ENCODE assay signal across 12 mouse cellular contexts in genomic region chr7:74363440-74363839, GRCm38 (mm10).
A peak's percentile ranks its signal among the peaks of the same experiment; 100 is the strongest.
DNase-seq lines count a peak whose midpoint lies in the region; ATAC-seq and TF ChIP-seq lines count a peak whose summit lies in the region.
"Had no signal": no experiment of that assay in that cellular context is flagged by ENCODE, and none has a peak within 500 bp of the region (broad histone marks: within the 10 kb centered on the region; RNA-seq: fewer than 3 reads in every experiment).

No protein-coding gene starts in this region.

- peaks cover 49% of the 10 kb centered on the region for H3K4me1 ChIP-seq in hindbrain, embryonic 10.5 days (replicated peaks)
- no peaks in the 10 kb centered on the region for H3K4me1 ChIP-seq in hindbrain, embryonic 16.5 days (ENCODE audit: control insufficient read depth, insufficient read depth, low read depth, low read length)
- H3K4me1 ChIP-seq in stomach, postnatal 0 days (replicated peaks; ENCODE audit: control insufficient read depth, insufficient read depth) = no peaks in the 10 kb centered on the region
- H3K4me1 ChIP-seq: limb, embryonic 13.5 days had no signal

- H3K4me2 ChIP-seq in hindbrain, embryonic 16.5 days (ENCODE audit: low read length) = no peak overlapping the region
- H3K4me2 ChIP-seq in stomach, postnatal 0 days (replicated peaks; ENCODE audit: low read depth) = no peak overlapping the region
- H3K4me2 ChIP-seq: limb, embryonic 13.5 days had no signal

- TF ChIP-seq CTCF in stomach, postnatal 0 days (IDR thresholded peaks at IDR 0.05; ENCODE audit: low read depth) = peak; percentile 62

- no peaks in the 10 kb centered on the region for H3K36me3 ChIP-seq in hindbrain, embryonic 10.5 days
- no peaks in the 10 kb centered on the region for H3K36me3 ChIP-seq in hindbrain, embryonic 16.5 days (ENCODE audit: control insufficient read depth, insufficient read depth, low read length)
- H3K36me3 ChIP-seq in stomach, postnatal 0 days (ENCODE audit: control insufficient read depth, insufficient read depth, low read length) = no peaks in the 10 kb centered on the region
- H3K36me3 ChIP-seq: limb, embryonic 13.5 days had no signal

- no peaks in the 10 kb centered on the region for H3K9me3 ChIP-seq in hindbrain, embryonic 10.5 days
- no peaks in the 10 kb centered on the region for H3K9me3 ChIP-seq in hindbrain, embryonic 16.5 days (ENCODE audit: control insufficient read depth, low read length)
- no peaks in the 10 kb centered on the region for H3K9me3 ChIP-seq in stomach, postnatal 0 days (ENCODE audit: control insufficient read depth, low read length)
- H3K9me3 ChIP-seq: limb, embryonic 13.5 days had no signal

- no peak for TF ChIP-seq EP300 in stomach, postnatal 0 days (optimal IDR thresholded peaks at IDR 0.05)

- H3K9ac ChIP-seq in hindbrain, embryonic 16.5 days (ENCODE audit: low read depth, low read length) = no peak overlapping the region
- H3K9ac ChIP-seq in stomach, postnatal 0 days (ENCODE audit: low read length) = no peak overlapping the region
- H3K9ac ChIP-seq: limb, embryonic 13.5 days had no signal

- H3K27ac ChIP-seq in hindbrain, embryonic 10.5 days = no peak overlapping the region
- no peak overlapping the region for H3K27ac ChIP-seq in hindbrain, embryonic 16.5 days (ENCODE audit: low read depth, low read length)
- H3K27ac ChIP-seq in stomach, postnatal 0 days (replicated peaks) = no peak overlapping the region
- H3K27ac ChIP-seq: limb, embryonic 13.5 days had no signal

- ATAC-seq in hindbrain, embryonic 16.5 days = no peak
- ATAC-seq in stomach, postnatal 0 days (ENCODE audit: low FRiP score, low TSS enrichment) = no peak

- no peak overlapping the region for H3K4me3 ChIP-seq in hindbrain, embryonic 10.5 days
- no peak overlapping the region for H3K4me3 ChIP-seq in hindbrain, embryonic 16.5 days (ENCODE audit: low read length)
- no peak overlapping the region for H3K4me3 ChIP-seq in stomach, postnatal 0 days (ENCODE audit: low read depth, low read length)
- H3K4me3 ChIP-seq: limb, embryonic 13.5 days had no signal

- H3K27me3 ChIP-seq in hindbrain, embryonic 10.5 days (ENCODE audit: insufficient read depth, poor library complexity, severe bottlenecking) = no peaks in the 10 kb centered on the region; the same call in 1 of the 2 replicates
- H3K27me3 ChIP-seq in hindbrain, embryonic 16.5 days (replicated peaks; ENCODE audit: control insufficient read depth, insufficient read depth, low read length) = no peaks in the 10 kb centered on the region
- H3K27me3 ChIP-seq in stomach, postnatal 0 days (ENCODE audit: control insufficient read depth, insufficient read depth, low read length) = no peaks in the 10 kb centered on the region

- peak; percentile 35 for DNase-seq in hindbrain, embryonic 10.5 days (ENCODE audit: low spot score)
- peak; percentile 31 for DNase-seq in thymus, postnatal 0 days (ENCODE audit: low spot score)
- DNase-seq in thymus, postnatal 36 days = no peak
- peak; percentile 63 for DNase-seq in embryo, embryonic 10.5 days (ENCODE audit: low spot score)
- no peak for DNase-seq in stomach, postnatal 0 days (ENCODE audit: low spot score)
- no peak for DNase-seq in yolk sac, embryonic 10.5 days (ENCODE audit: low spot score)
- DNase-seq in left cerebral cortex, adult 9 months (ENCODE audit: low spot score in 2 of 2) = no peak
- DNase-seq: cerebellum, adult 9-11 months; gastrocnemius, postnatal 14 days; kidney, adult 8-10 months had no signal

- 81% methylated on average over 2 of the region's 2 CpGs for WGBS in hindbrain, embryonic 10.5 days
- WGBS in hindbrain, embryonic 16.5 days = 74% methylated on average over 2 of the region's 2 CpGs
- 77% methylated on average over 2 of the region's 2 CpGs for WGBS in stomach, postnatal 0 days

Comparison
In these comparisons a context has a peak if more than half of its experiments do, and no peak if none do; other contexts are left out.
1. DNase-seq: peak in hindbrain, embryonic 10.5 days (single experiment), thymus, postnatal 0 days (single experiment) and embryo, embryonic 10.5 days (single experiment); none in thymus, postnatal 36 days (0 of 2), stomach, postnatal 0 days (single experiment), yolk sac, embryonic 10.5 days (single experiment) and left cerebral cortex, adult 9 months (0 of 2).